Mouse (Mus musculus) bone marrow macrophage, adult 2 months (primary cell): ENCODE results near the gene Rab11fip5.

Source experiments
- CTCF ChIP-seq: IDR thresholded peaks from 2 replicates; pipeline ENCODE4 v1.5.1; 2012; ENCODE audit warnings: low read depth, mild to moderate bottlenecking, low read length, moderate library complexity
- POLR2A ChIP-seq: IDR thresholded peaks from 2 replicates; pipeline ENCODE4 v1.6.1; 2012; ENCODE audit warnings: mild to moderate bottlenecking, low read depth, low read length, borderline replicate concordance

DNA sequence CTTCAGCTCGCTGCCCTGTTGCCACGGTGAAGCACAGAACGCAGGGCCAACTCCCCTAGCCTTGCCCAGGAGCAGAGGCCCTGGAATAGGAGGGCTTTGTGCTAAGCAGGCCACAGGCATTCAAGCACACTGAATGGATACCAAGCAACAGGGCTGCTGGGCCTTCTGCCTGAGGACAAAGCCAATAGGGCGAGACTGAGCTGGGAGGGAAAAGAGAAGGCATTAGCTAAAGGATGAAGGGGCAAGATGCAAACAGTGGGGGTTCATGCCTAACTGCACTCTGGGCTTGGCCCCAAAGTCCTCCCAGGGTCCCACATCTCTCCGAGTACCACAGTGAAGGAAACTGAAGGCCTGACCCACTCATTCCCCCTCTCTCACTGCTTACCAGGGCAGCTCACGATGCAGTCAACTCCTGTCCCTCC lies 54.0 kb downstream of the Rab11fip5 start:
- TF ChIP-seq CTCF, result no peak
- no peak for TF ChIP-seq POLR2A
